Mouse (Mus musculus) mouse trophoblast stem cell (cell line): ENCODE data around the gene Tuba1a.
"Not testable (repeated sequence)": the region's sequence is repeated elsewhere in the genome, so short reads cannot be mapped to it uniquely, and the experiment has no call there.

Experiments
- in situ Hi-C, 2 experiments: fragments of 300-500 bp; cut with MseI, MboI; formaldehyde crosslinking; loops; 2 replicates in 1 of 2; 3 replicates in 1 of 2; pipeline ENCODE4 v1.15.1; 2025

The Tuba1a gene

GRCm38 (mm10) chr15:98954425-98955253, 1.1 kb upstream of the Tuba1a start:
- in situ Hi-C loops = no loop called here

GRCm38 (mm10) chr15:98952751-98953400, 627 bp downstream of the Tuba1a start:
- in situ Hi-C loops = no loop called here

- in situ Hi-C loops = no loop called here
These were observed 1.4 kb downstream of the Tuba1a start for GRCm38 (mm10) chr15:98952063-98952455.

- in situ Hi-C loops = not testable (repeated sequence)
These were observed 2.1 kb downstream of the Tuba1a start for GRCm38 (mm10) chr15:98951122-98952062.

- in situ Hi-C loops = no loop called here
These were observed 4.0 kb downstream of the Tuba1a start for GRCm38 (mm10) chr15:98949607-98949892.

GRCm38 (mm10) chr15:98948857-98949606, 4.5 kb downstream of the Tuba1a start:
- in situ Hi-C loops = no loop called here

GRCm38 (mm10) chr15:98948382-98948781, 5.1 kb downstream of the Tuba1a start:
- in situ Hi-C loops = no loop called here

GRCm38 (mm10) chr15:98947884-98948283, 5.6 kb downstream of the Tuba1a start:
- in situ Hi-C loops = no loop called here

GRCm38 (mm10) chr15:98943133-98943532, 10.4 kb downstream of the Tuba1a start:
- in situ Hi-C loops = no loop called here

GRCm38 (mm10) chr15:98942081-98942480, 11.4 kb downstream of the Tuba1a start:
- in situ Hi-C loops = no loop called here

GRCm38 (mm10) chr15:98941539-98941938, 12.0 kb downstream of the Tuba1a start:
- in situ Hi-C loops = no loop called here

- in situ Hi-C loops = no loop called here
These were observed 12.7 kb downstream of the Tuba1a start for GRCm38 (mm10) chr15:98940816-98941215.

- in situ Hi-C loops = no loop called here
These were observed 19.2 kb downstream of the Tuba1a start, which contains the start of gene Tuba1b for GRCm38 (mm10) chr15:98934217-98934839. Gene Tuba1b (minus strand): TSS chr15:98934565.

GRCm38 (mm10) chr15:98933833-98934216, 19.7 kb downstream of the Tuba1a start:
- in situ Hi-C loops = no loop called here

GRCm38 (mm10) chr15:98933004-98933671, 20.4 kb downstream of the Tuba1a start:
- in situ Hi-C loops = not testable (repeated sequence)

GRCm38 (mm10) chr15:98930998-98931397, 22.5 kb downstream of the Tuba1a start:
- in situ Hi-C loops = no loop called here

GRCm38 (mm10) chr15:98930017-98930734, 23.3 kb downstream of the Tuba1a start:
- in situ Hi-C loops = no loop called here

- in situ Hi-C loops = no loop called here
These were observed 24.8 kb downstream of the Tuba1a start for GRCm38 (mm10) chr15:98928598-98929240.

GRCm38 (mm10) chr15:98927566-98927965, 25.9 kb downstream of the Tuba1a start:
- in situ Hi-C loops = no loop called here
